Mouse (Mus musculus) megakaryocyte, embryonic 14.5 days (primary cell): ENCODE results near the gene R3hcc1l. TPM values are rescaled to one million over a fixed set of nuclear protein-coding genes. Genes with fewer than 3 reads are reported as not detected.

ENCODE experiments used
- H3K27me3 ChIP-seq: replicated peaks from 2 replicates; pipeline ENCODE3; 2012; ENCODE audit warnings: inconsistent platforms
- H3K36me3 ChIP-seq: replicated peaks from 2 replicates; pipeline ENCODE3; 2012; ENCODE audit warnings: low read length, inconsistent platforms, mixed read lengths
- H3K4me1 ChIP-seq: 2 replicates; pipeline ENCODE4 v1.6.1; 2012; ENCODE audit warnings: inconsistent platforms
- H3K4me3 ChIP-seq: replicated peaks from 2 replicates; pipeline ENCODE3; 2012; ENCODE audit warnings: moderate library complexity, mild to moderate bottlenecking, inconsistent platforms
- H3K9me3 ChIP-seq: 2 replicates; pipeline ENCODE4 v1.6.1; 2012; ENCODE audit warnings: inconsistent platforms
- FLI1 ChIP-seq: IDR thresholded peaks from 2 replicates; pipeline ENCODE4 v1.6.1; 2012; ENCODE audit warnings: low read length, inconsistent platforms, mixed read lengths
- GATA1 ChIP-seq: IDR thresholded peaks from 3 replicates; pipeline ENCODE4 v1.6.1; 2012; ENCODE audit warnings: mixed read lengths, low read length, inconsistent platforms, borderline replicate concordance
- polyA plus RNA-seq: library from polyadenylated mRNA; stranded (reverse); fragments of >175 nt; gene quantifications from 2 replicates; pipeline ENCODE4 v1.2.3, GENCODE M21; 2012; ENCODE audit warnings: low replicate concordance; ENCODE audit not compliant: insufficient read depth

R3hcc1l gene
- polyA plus RNA-seq, 1 experiment: 1.5 TPM

- no peaks in the 10 kb centered on the region for H3K36me3 ChIP-seq
- no peak for TF ChIP-seq GATA1
- no peak for TF ChIP-seq FLI1
- no peaks in the 10 kb centered on the region for H3K9me3 ChIP-seq
Measured at GRCm38 (mm10) chr19:42510276-42511171, 8.0 kb upstream of the R3hcc1l start.

DNA sequence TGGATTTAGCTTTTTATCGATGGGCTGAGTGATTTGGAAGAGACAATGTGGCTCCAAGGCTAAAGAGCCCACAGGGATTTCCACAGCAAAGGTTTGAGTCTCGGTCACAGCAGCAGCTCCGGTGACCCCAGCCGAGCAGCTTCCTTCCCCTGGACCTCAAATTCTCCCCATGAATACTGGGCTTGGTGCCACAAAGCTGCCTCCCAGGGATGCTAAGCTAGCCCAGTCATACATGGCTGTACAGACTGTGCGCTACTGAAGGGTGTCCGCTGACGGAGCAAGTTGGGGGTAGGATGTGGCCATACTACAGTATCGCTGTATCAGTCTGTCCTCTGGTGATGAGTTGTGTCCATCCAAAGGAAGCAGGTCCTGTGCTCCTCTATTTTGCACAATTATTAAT lies 2.9 kb upstream of the R3hcc1l start:
- Histone ChIP-seq H3K27me3 (peaks cover 25% of the 10 kb centered on the region), H3K9me3 (no peaks in the 10 kb centered on the region), H3K4me3 (peak overlapping the region; percentile 20), H3K4me1 (peaks cover 25% of the 10 kb centered on the region), H3K36me3 (no peaks in the 10 kb centered on the region)
- TF ChIP-seq GATA1 (no peak), FLI1 (no peak)

More at GRCm38 (mm10) chr19:42510276-42511171, 8.0 kb upstream of the R3hcc1l start:
- Histone ChIP-seq H3K4me1 (peaks cover 14% of the 10 kb centered on the region), H3K4me3 (no peak overlapping the region), H3K27me3 (peaks cover 51% of the 10 kb centered on the region)

DNA sequence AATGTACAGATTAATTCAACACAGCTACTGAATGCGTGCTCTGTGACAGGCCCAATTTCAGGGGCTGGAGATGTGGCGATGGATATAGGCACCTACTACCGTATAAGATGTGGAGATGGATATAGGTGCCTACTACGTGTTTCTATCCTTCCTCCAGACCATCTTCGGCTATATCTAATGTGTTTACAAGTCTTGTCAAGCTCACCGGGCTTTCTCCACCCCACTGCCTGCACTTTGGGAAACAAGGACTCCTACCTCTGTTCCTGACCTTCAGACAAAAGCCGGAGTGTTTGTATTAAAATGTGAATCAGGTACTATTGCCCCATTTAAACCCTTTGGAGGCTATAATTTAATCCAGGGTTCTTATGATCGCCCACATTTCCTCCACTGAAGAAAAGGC lies 2.4 kb upstream of the R3hcc1l start:
- H3K9me3 ChIP-seq: no peaks in the 10 kb centered on the region
- TF ChIP-seq GATA1 (no peak), FLI1 (no peak)
- no peaks in the 10 kb centered on the region for H3K36me3 ChIP-seq
- peaks cover 27% of the 10 kb centered on the region for H3K4me1 ChIP-seq
- peaks cover 25% of the 10 kb centered on the region for H3K27me3 ChIP-seq
- no peak overlapping the region for H3K4me3 ChIP-seq

DNA sequence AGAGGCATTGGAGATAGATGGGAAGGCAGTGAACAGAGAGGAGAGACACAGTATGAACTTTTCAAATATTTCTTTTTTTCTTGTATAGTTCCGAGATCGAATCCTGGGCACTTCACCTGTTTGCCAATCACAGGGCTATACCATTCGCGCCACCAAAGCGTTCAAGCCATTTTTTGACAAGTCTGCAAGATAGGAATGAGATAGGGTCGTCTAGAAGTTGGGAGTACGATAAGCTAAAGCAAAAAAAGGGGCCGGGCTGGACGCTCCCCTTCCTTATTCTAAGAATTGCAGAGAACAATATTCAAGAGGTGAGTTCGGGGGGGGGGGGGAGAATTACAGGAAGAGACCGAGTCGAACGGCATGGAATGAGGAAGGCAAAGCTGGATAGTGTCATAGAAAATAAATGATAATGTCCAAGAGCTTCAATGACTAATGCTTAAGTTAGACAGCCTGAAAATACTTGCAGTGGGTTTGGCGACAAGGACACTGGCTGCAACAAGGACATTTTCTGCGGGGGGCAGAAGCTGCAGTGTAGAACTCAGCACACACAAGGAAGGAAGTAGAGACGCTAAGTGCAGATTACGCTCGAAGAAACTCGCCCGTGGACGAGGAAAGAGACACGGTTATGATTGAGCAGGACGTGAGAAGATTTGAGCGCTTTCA lies 471 bp upstream of the R3hcc1l start:
- no peaks in the 10 kb centered on the region for H3K9me3 ChIP-seq
- TF ChIP-seq GATA1: no peak
- TF ChIP-seq FLI1: no peak
- H3K4me1 ChIP-seq: peaks cover 35% of the 10 kb centered on the region
- H3K27me3 ChIP-seq: peaks cover 21% of the 10 kb centered on the region
- no peaks in the 10 kb centered on the region for H3K36me3 ChIP-seq
- H3K4me3 ChIP-seq: peak overlapping the region; percentile 98

DNA sequence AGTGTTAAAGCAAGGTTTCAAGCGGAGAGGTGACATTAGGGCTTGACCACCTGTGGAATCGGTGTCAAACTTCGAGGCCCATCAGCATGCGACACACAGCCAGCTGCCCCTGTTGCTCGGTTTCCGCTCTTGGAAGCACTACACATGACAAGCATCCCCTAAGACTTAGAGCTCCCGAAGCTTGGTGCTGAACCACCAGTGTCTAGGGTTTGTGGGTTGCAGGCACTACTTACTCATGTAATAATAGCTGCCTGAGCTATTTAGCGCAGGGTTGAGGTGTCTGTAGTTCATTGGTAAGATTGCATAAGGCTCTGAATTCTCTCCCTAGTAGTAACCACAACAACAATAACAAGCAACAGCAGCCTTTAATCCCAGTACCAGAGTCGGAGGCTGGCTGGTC lies 1.2 kb downstream of the R3hcc1l start:
- Histone ChIP-seq H3K27me3 (peaks cover 10% of the 10 kb centered on the region), H3K4me3 (peak overlapping the region; percentile 98), H3K9me3 (no peaks in the 10 kb centered on the region), H3K4me1 (peaks cover 40% of the 10 kb centered on the region), H3K36me3 (no peaks in the 10 kb centered on the region)
- TF ChIP-seq GATA1 (no peak), FLI1 (no peak)

- Histone ChIP-seq H3K4me3 (no peak overlapping the region), H3K27me3 (no peaks in the 10 kb centered on the region), H3K9me3 (no peaks in the 10 kb centered on the region), H3K4me1 (peaks cover 49% of the 10 kb centered on the region), H3K36me3 (no peaks in the 10 kb centered on the region)
- TF ChIP-seq FLI1 (no peak), GATA1 (no peak)
Measured at GRCm38 (mm10) chr19:42524703-42525102, 6.1 kb downstream of the R3hcc1l start.

DNA sequence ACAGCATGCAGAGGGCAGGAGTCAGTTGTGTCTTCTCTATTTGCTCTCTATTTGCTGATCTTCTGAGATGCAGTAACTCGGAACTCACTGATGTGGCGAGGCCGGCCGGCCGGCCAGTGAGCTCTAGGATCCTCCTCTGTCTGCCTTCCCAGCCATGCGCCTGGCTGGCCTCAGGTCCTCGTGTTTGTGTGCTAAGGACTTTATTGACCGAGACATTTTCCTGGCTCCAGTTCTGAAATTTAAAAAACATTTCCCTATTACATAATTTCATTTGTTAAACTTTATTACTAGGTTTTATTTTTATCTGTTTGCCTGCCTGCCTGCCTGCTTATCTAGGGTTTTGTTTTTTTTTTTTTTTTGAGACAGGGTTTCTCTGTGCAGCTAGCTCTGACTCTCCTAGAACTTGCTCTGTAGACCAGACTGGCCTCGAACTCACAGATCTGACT lies 11.5 kb downstream of the R3hcc1l start:
- peaks cover 56% of the 10 kb centered on the region for H3K4me1 ChIP-seq
- no peak overlapping the region for H3K4me3 ChIP-seq
- TF ChIP-seq FLI1 (no peak), GATA1 (no peak)
- H3K36me3 ChIP-seq: peaks cover 3% of the 10 kb centered on the region
- H3K9me3 ChIP-seq: no peaks in the 10 kb centered on the region
- no peaks in the 10 kb centered on the region for H3K27me3 ChIP-seq

DNA sequence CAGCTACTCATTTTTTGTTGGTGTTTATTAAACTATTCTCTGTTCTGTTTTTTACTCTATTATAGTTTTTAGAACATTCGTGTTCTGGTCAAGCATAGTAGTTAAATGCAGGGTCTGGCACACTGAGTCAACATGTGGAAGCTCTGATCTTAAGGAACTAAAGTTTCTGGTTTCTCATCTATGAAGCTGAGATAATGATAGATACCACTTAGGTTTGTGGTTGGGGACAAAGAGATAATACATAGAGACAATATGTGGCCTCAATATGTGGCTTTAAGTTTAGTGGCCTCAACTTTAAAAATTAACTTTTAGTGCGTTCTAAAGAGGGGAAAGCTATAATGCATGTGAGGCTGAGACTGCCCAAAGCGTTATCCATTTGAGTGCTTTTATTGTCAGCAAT lies 15.9 kb downstream of the R3hcc1l start:
- H3K4me1 ChIP-seq: peaks cover 60% of the 10 kb centered on the region
- TF ChIP-seq FLI1 (no peak), GATA1 (no peak)
- H3K4me3 ChIP-seq: no peak overlapping the region
- no peaks in the 10 kb centered on the region for H3K9me3 ChIP-seq
- H3K36me3 ChIP-seq: peaks cover 10% of the 10 kb centered on the region
- no peaks in the 10 kb centered on the region for H3K27me3 ChIP-seq

DNA sequence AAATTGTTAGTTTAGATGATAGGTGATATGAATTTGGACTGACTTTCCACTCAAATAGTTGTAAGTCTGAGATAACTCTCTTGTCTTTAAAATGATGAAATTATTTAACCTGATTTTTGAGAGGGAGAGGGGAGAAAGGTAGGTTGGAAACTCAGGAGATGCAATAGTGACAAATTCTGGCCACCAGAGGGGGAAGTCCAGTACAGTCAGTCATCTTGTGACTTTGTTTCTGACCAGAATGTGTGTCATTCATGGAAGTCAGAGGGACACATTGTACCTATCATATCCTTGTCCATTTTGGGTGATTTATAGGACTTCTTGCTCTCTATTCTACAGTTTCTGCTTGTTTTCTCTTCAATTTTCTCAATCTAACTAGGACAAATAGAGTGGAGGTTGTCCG lies 19.0 kb downstream of the R3hcc1l start:
- peaks cover 65% of the 10 kb centered on the region for H3K4me1 ChIP-seq
- H3K4me3 ChIP-seq: no peak overlapping the region
- no peaks in the 10 kb centered on the region for H3K27me3 ChIP-seq
- no peaks in the 10 kb centered on the region for H3K9me3 ChIP-seq
- TF ChIP-seq FLI1 (no peak), GATA1 (no peak)
- peaks cover 7% of the 10 kb centered on the region for H3K36me3 ChIP-seq

DNA sequence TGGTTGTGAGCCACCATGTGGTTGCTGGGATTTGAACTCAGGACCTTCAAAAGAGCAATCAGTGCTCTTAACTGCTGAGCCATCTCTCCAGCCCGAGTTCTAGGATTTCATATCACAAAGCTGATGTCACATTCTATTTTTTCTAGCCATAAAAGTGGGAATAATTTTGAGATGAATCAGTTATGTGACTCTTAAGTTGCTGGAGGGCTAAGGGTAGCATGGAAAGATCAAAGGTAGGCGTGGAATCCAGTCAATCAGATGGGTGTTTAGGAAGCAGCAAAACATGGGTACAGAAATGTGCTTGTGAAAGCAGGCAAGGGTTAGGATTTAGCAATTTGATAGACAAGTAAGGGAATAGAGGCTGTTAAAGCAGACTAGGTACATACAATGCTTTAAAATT lies 20.4 kb downstream of the R3hcc1l start:
- no peaks in the 10 kb centered on the region for H3K9me3 ChIP-seq
- no peaks in the 10 kb centered on the region for H3K27me3 ChIP-seq
- no peak overlapping the region for H3K4me3 ChIP-seq
- H3K36me3 ChIP-seq: peaks cover 7% of the 10 kb centered on the region
- TF ChIP-seq FLI1 (no peak), GATA1 (no peak)
- H3K4me1 ChIP-seq: peaks cover 56% of the 10 kb centered on the region
